In genomic region chr1:184060381-184060780, GRCm38 (mm10) we compare ENCODE assay signal across 10 mouse cellular contexts. TPM values are rescaled to one million over a fixed set of nuclear protein-coding genes. Genes with fewer than 3 reads are reported as not detected.
DNase-seq lines count a peak whose midpoint lies in the region; ATAC-seq and TF ChIP-seq lines count a peak whose summit lies in the region.
"Had no signal": no experiment of that assay in that cellular context is flagged by ENCODE, and none has a peak within 500 bp of the region (broad histone marks: within the 10 kb centered on the region; RNA-seq: fewer than 3 reads in every experiment).

No protein-coding gene starts in this region.

- peak overlapping the region; percentile 65 for H3K4me3 ChIP-seq in megakaryocyte, embryonic 14.5 days (replicated peaks)
- no peak overlapping the region for H3K4me3 ChIP-seq in heart, postnatal 0 days (ENCODE audit: low read depth, low read length)
- no peak overlapping the region for H3K4me3 ChIP-seq in stomach, embryonic 15.5 days (replicated peaks)
- H3K4me3 ChIP-seq: embryonic facial prominence, embryonic 13.5 days; limb, embryonic 12.5 days had no signal

- H3K27me3 ChIP-seq in megakaryocyte, embryonic 14.5 days (replicated peaks): no peaks in the 10 kb centered on the region
- H3K27me3 ChIP-seq in heart, postnatal 0 days (ENCODE audit: control insufficient read depth, insufficient read depth, low read length): no peaks in the 10 kb centered on the region
- H3K27me3 ChIP-seq in stomach, embryonic 15.5 days (replicated peaks): no peaks in the 10 kb centered on the region
- H3K27me3 ChIP-seq: embryonic facial prominence, embryonic 13.5 days; limb, embryonic 12.5 days had no signal

- peak; percentile 75 for DNase-seq in heart, postnatal 0 days (ENCODE audit: low spot score)
- peak; percentile 67 to 75 for DNase-seq in kidney, postnatal 4 days
- no peak for DNase-seq in layer of hippocampus, postnatal 10 days (ENCODE audit: low spot score in 2 of 2)
- no peak for DNase-seq in thymus, postnatal 36 days
- no peak for DNase-seq in frontal cortex, postnatal 36 days (ENCODE audit: low spot score in 2 of 2)

- ATAC-seq in megakaryocyte, adult 5-6 weeks (ENCODE audit: poor library complexity, severe bottlenecking): no peak
- ATAC-seq in heart, postnatal 0 days (ENCODE audit: insufficient read depth, low read depth): peak; percentile 31; the same call in 1 of the 2 replicates
- ATAC-seq in stomach, embryonic 15.5 days (ENCODE audit: insufficient read depth, low FRiP score, low read depth): peak; percentile 74

- H3K9me3 ChIP-seq in megakaryocyte, embryonic 14.5 days: no peaks in the 10 kb centered on the region
- no peaks in the 10 kb centered on the region for H3K9me3 ChIP-seq in heart, postnatal 0 days (replicated peaks; ENCODE audit: control insufficient read depth, low read length)
- H3K9me3 ChIP-seq in stomach, embryonic 15.5 days: no peaks in the 10 kb centered on the region
- H3K9me3 ChIP-seq: embryonic facial prominence, embryonic 13.5 days; limb, embryonic 12.5 days had no signal

- H3K36me3 ChIP-seq in megakaryocyte, embryonic 14.5 days (replicated peaks; ENCODE audit: low read length): peaks cover 85% of the 10 kb centered on the region
- no peaks in the 10 kb centered on the region for H3K36me3 ChIP-seq in heart, postnatal 0 days (replicated peaks; ENCODE audit: control insufficient read depth, insufficient read depth, low read length)
- no peaks in the 10 kb centered on the region for H3K36me3 ChIP-seq in stomach, embryonic 15.5 days
- H3K36me3 ChIP-seq: embryonic facial prominence, embryonic 13.5 days; limb, embryonic 12.5 days had no signal

- no peak for TF ChIP-seq EP300 in heart, postnatal 0 days (IDR thresholded peaks at IDR 0.05; ENCODE audit: low read depth)

- no peak overlapping the region for H3K9ac ChIP-seq in heart, postnatal 0 days (replicated peaks; ENCODE audit: low read depth, low read length)
- H3K9ac ChIP-seq in stomach, embryonic 15.5 days: no peak overlapping the region
- H3K9ac ChIP-seq: embryonic facial prominence, embryonic 13.5 days; limb, embryonic 12.5 days had no signal

- TF ChIP-seq CTCF in heart, postnatal 0 days (IDR thresholded peaks at IDR 0.05; ENCODE audit: low read depth): no peak

- H3K4me1 ChIP-seq in megakaryocyte, embryonic 14.5 days: peaks cover 93% of the 10 kb centered on the region
- H3K4me1 ChIP-seq in heart, postnatal 0 days (ENCODE audit: control insufficient read depth, insufficient read depth): peaks cover 44% of the 10 kb centered on the region
- H3K4me1 ChIP-seq in stomach, embryonic 15.5 days: peaks cover 21% of the 10 kb centered on the region
- H3K4me1 ChIP-seq: embryonic facial prominence, embryonic 13.5 days; limb, embryonic 12.5 days had no signal

- WGBS in heart, postnatal 0 days: 35% methylated on average over 9 of the region's 9 CpGs
- WGBS in stomach, embryonic 15.5 days: 32% methylated on average over 9 of the region's 9 CpGs

- peak overlapping the region; percentile 66 for H3K27ac ChIP-seq in heart, postnatal 0 days (ENCODE audit: low read depth)
- peak overlapping the region; percentile 77 for H3K27ac ChIP-seq in stomach, embryonic 15.5 days
- H3K27ac ChIP-seq: embryonic facial prominence, embryonic 13.5 days; limb, embryonic 12.5 days had no signal

- no peak overlapping the region for H3K4me2 ChIP-seq in heart, postnatal 0 days (ENCODE audit: low read depth, low read length)
- H3K4me2 ChIP-seq in stomach, embryonic 15.5 days: no peak overlapping the region
- H3K4me2 ChIP-seq: embryonic facial prominence, embryonic 13.5 days; limb, embryonic 12.5 days had no signal

RNA-seq across cellular contexts. Expression of gene 1700056E22Rik, which starts 26.3 kb away (rescaled TPM):
- 19.8 and 52.4 TPM in 2 replicates for polyA plus RNA-seq in megakaryocyte, embryonic 14.5 days (2012; ENCODE audit: insufficient read depth, low replicate concordance)
- 0.98 and 2.9 TPM in 2 replicates for total RNA-seq in megakaryocyte, adult 5-6 weeks (2015)
- total RNA-seq in megakaryocyte, adult 5-6 weeks (2017): 3.0 and 4.6 TPM in 2 replicates
- total RNA-seq in heart, postnatal 0 days (2014; rRNA removed; ENCODE audit: low replicate concordance): not detected in 2 replicates
- 2.2 and 3.0 TPM in 2 replicates for polyA plus RNA-seq in heart, postnatal 0 days (2015; fragmentation: Nextera tagmentation; extraction: Ambion mirVana)
- polyA plus RNA-seq in stomach, embryonic 15.5 days (2015; fragmentation: Nextera tagmentation; extraction: Ambion mirVana): 1.4 and 1.5 TPM in 2 replicates
- total RNA-seq in layer of hippocampus, postnatal 10 days (2021): under 1 TPM in 1 of 2 experiments, not detected in 1; 0.36 TPM

RNA-seq across cellular contexts. Expression of gene Dusp10, which starts 47.3 kb away (rescaled TPM):
- polyA plus RNA-seq in megakaryocyte, embryonic 14.5 days (2012; ENCODE audit: insufficient read depth, low replicate concordance): 3.1 and 14.8 TPM in 2 replicates
- total RNA-seq in megakaryocyte, adult 5-6 weeks (2015): 5.3 and 7.5 TPM in 2 replicates
- 4.3 and 7.4 TPM in 2 replicates for total RNA-seq in megakaryocyte, adult 5-6 weeks (2017)
- 13.4 and 31.1 TPM in 2 replicates for total RNA-seq in heart, postnatal 0 days (2014; rRNA removed; ENCODE audit: low replicate concordance)
- 7.7 and 8.6 TPM in 2 replicates for polyA plus RNA-seq in heart, postnatal 0 days (2015; fragmentation: Nextera tagmentation; extraction: Ambion mirVana)
- polyA plus RNA-seq in stomach, embryonic 15.5 days (2015; fragmentation: Nextera tagmentation; extraction: Ambion mirVana): 8.1 and 9.4 TPM in 2 replicates
- total RNA-seq in layer of hippocampus, postnatal 10 days (2021): 1 to 10 TPM; 2.9 to 3.2 TPM

Comparison
In these comparisons a context has a peak if more than half of its experiments do, and no peak if none do; other contexts are left out.
1. DNase-seq: peak in heart, postnatal 0 days (single experiment) and kidney, postnatal 4 days (2 of 2); none in layer of hippocampus, postnatal 10 days (0 of 2), thymus, postnatal 36 days (0 of 2) and frontal cortex, postnatal 36 days (0 of 2).